Mouse (Mus musculus) brain, embryonic 14.5 days (tissue): ENCODE results near the gene Gm10320.

Experiments
- CTCF ChIP-seq: fragments of 200-500 bp; IDR thresholded peaks from 2 replicates; pipeline ENCODE4 v1.5.1; 2012; ENCODE audit warnings: inconsistent platforms, mild to moderate bottlenecking, moderate library complexity, borderline replicate concordance; ENCODE audit not compliant: insufficient read depth, insufficient read length; ENCODE audit errors: extremely low read depth
- POLR2A ChIP-seq: fragments of 200-500 bp; IDR thresholded peaks from 2 replicates; pipeline ENCODE4 v1.6.1; 2012; ENCODE audit warnings: mild to moderate bottlenecking, inconsistent platforms, borderline replicate concordance; ENCODE audit not compliant: poor library complexity, insufficient read depth, insufficient read length, severe bottlenecking; ENCODE audit errors: extremely low read depth

DNA sequence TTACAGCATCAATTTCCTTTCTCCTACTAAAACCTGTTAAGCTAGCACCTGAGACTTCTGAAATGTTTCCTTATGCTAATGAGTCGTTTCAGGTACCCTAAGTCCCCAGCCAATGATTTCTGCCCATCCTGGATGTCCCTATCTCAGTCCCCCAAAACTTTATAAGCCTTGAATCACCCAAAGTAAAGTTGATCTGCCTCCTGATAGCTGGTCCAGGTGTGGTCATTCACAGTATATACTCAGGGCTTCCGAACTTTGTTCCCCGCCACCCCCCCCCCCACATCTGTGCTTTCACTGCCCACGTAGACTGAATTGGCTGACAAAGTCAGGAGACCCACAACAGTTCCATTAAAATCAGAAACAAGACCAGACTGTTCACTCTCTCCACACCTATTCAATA lies 20.3 kb upstream of the Gm10320 start:
- no peak for TF ChIP-seq CTCF
- no peak for TF ChIP-seq POLR2A
